Mouse (Mus musculus): ENCODE data around the gene Zdhhc16.

Zdhhc16 gene

DNA sequence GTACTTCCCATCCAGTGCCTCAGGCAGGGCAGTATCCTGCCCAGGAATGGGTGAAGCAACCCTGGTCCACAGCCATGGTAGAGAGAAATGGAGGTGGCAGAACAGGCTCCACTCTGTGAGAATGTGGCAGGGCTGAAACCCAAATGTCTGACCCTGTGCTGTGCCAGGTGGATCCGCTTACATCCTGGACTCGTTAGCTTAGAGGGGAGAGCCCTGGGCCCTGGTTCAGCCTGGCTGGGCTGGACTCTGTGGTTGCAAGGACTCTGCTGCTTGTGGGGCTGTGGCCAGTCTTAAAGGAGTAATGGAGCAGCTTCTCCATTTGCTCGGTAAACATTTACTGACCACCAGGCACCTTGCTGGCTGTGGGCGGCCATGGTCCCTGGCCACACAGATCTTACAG lies 53.9 kb downstream of the Zdhhc16 start:
- no peak for DNase-seq (ENCODE audit: low read depth)

DNA sequence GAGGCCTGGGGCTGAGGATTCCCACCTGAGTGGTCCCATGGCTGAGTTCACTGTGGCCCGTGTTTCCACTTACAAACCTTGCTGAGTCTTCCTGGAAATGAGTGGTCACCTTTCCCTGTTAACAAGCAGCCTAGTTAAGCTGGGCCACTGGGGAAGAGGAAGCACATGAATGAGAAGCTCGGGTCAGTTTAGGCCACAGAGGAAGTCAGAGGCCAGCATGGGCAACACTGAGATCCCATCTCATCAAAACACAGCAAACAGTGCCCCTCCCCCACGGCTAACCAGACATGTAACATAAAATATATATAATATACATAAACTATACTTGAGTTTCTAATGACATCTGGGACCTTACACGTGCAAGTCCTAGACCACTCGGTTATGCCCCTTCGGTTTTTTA lies 56.5 kb downstream of the Zdhhc16 start:
- no peak for DNase-seq (ENCODE audit: low read depth)

DNA sequence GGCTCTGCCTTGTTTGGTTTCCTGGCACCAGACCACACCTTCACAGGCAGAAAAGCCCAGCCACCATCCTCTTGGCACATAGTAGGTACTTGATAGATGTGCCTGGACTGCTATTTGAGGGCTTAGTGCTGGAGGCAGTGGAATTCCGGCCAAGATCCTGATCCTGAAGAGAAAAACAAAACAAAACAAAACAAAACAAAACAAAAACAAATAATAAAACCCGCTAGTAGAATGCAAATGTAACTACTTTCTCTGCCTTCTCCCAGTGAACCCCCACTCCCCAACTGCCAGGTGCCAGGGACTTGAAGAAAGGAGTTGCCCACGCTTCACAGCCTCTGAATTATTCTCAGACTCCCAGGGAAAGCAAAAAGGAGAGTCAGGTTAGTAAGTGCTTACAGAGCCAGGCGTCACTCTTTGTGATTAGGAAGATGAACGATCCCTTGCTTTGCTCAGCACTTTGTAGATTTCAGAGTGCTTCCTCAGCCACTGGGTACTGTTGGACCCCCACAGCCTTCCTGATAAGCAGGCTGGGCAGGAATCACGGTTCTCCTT lies 58.7 kb downstream of the Zdhhc16 start:
- DNase-seq (ENCODE audit: low read depth): no peak

GRCm38 (mm10) chr19:41992971-41993370 lies 59.7 kb downstream of the Zdhhc16 start:
- DNase-seq (ENCODE audit: low read depth): no peak

GRCm38 (mm10) chr19:41993484-41993883 lies 60.2 kb downstream of the Zdhhc16 start:
- DNase-seq (ENCODE audit: low read depth): no peak

Measured in naive thymus-derived CD4-positive, alpha-beta T cell, adult 2 months (primary cell).